Mouse (Mus musculus) midbrain, postnatal 0 days (tissue): ENCODE results near the gene Cdca4. TPM values are rescaled to one million over a fixed set of nuclear protein-coding genes. Genes with fewer than 3 reads are reported as not detected.

Source experiments
- ATAC-seq: fragments of 200-750 bp; cut with Nextera tagmentation; 2 replicates; pipeline ENCODE4 v1.8.0; 2017; ENCODE audit warnings: moderate number of reproducible peaks, mild to moderate bottlenecking, moderate TSS enrichment, moderate library complexity; ENCODE audit not compliant: low FRiP score
- DNase-seq: peaks from one replicate; pipeline ENCODE4 v3.0.0-alpha.2; 2015; ENCODE audit warnings: low spot score
- H3K27ac ChIP-seq: fragments of 300-500 bp; sonication (generic); 2 replicates; pipeline ENCODE4 v1.5.1; 2014; ENCODE audit warnings: low read depth, mild to moderate bottlenecking, low read length, mixed read lengths
- H3K27me3 ChIP-seq: fragments of 300-500 bp; sonication (generic); 2 replicates; pipeline ENCODE4 v1.6.1; 2014; ENCODE audit warnings: low read length, control low read depth, mixed read lengths; ENCODE audit not compliant: insufficient read depth
- H3K36me3 ChIP-seq: fragments of 300-500 bp; sonication (generic); 2 replicates; pipeline ENCODE4 v1.6.1; 2014; ENCODE audit warnings: low read length, control low read depth, mixed read lengths; ENCODE audit not compliant: insufficient read depth
- H3K4me1 ChIP-seq: fragments of 300-500 bp; sonication (generic); 2 replicates; pipeline ENCODE4 v1.6.1; 2014; ENCODE audit warnings: mild to moderate bottlenecking, control low read depth, antibody characterized with exemption, low read length, mixed read lengths; ENCODE audit not compliant: insufficient read depth
- H3K4me2 ChIP-seq: fragments of 300-500 bp; sonication (generic); 2 replicates; pipeline ENCODE4 v1.6.1; 2014; ENCODE audit warnings: low read depth, mild to moderate bottlenecking, low read length, mixed read lengths; ENCODE audit not compliant: poor library complexity, severe bottlenecking
- H3K4me3 ChIP-seq: fragments of 300-500 bp; sonication (generic); 2 replicates; pipeline ENCODE4 v1.5.1; 2014; ENCODE audit warnings: low read depth, mild to moderate bottlenecking, low read length, moderate library complexity
- H3K9ac ChIP-seq: fragments of 300-500 bp; sonication (generic); replicated peaks from 2 replicates; pipeline ENCODE4 v1.6.1; 2014; ENCODE audit warnings: mild to moderate bottlenecking, low read length, moderate library complexity, mixed read lengths; ENCODE audit not compliant: poor library complexity, severe bottlenecking
- H3K9me3 ChIP-seq: fragments of 300-500 bp; sonication (generic); 2 replicates; pipeline ENCODE4 v1.6.1; 2016; ENCODE audit warnings: low read length, control low read depth
- CTCF ChIP-seq: IDR thresholded peaks from 2 replicates; pipeline ENCODE4 v1.5.1; 2016; ENCODE audit warnings: antibody characterized with exemption, mild to moderate bottlenecking
- WGBS: fragments of 180-500 bp; shearing (Covaris S2); extraction: QIAGEN DNeasy Blood & Tissue Kit; methylation state at CpG from one replicate; pipeline ENCODE4 v1.1.7; 2014; 5-methylcytosine and 5-hydroxymethylcytosine counted together
- polyA plus RNA-seq: library from polyadenylated mRNA; unstranded; fragments of >200 nt; fragmentation: Nextera tagmentation; extraction: Ambion mirVana; gene quantifications from 2 replicates; pipeline ENCODE4 v1.2.1, GENCODE M21; 2015
- total RNA-seq: library from RNA; depleted of rRNA; stranded (reverse); fragments of >200 nt; gene quantifications from 2 replicates; pipeline ENCODE4 v1.2.3, GENCODE M21; 2014

The Cdca4 gene
- total and polyA plus RNA-seq, 2 experiments from 2014 or later, result 19.8 to 22.0 TPM

- no peak overlapping the region for H3K27ac ChIP-seq
- TF ChIP-seq CTCF, result no peak
- H3K9me3 ChIP-seq, result no peaks in the 10 kb centered on the region
- 86% methylated on average over 10 of the region's 10 CpGs for WGBS
- no peak overlapping the region for H3K4me3 ChIP-seq
- no peak for ATAC-seq
- no peak overlapping the region for H3K9ac ChIP-seq
- DNase-seq, result no peak
- H3K4me1 ChIP-seq, result peaks cover 5% of the 10 kb centered on the region; the same call in 1 of the 2 replicates
- no peak overlapping the region for H3K4me2 ChIP-seq
- H3K27me3 ChIP-seq, result peaks cover 7% of the 10 kb centered on the region; the same call in 1 of the 2 replicates
- H3K36me3 ChIP-seq, result no peaks in the 10 kb centered on the region
These were observed 29.8 kb downstream of the Cdca4 start for GRCm38 (mm10) chr12:112799237-112799970.

DNA sequence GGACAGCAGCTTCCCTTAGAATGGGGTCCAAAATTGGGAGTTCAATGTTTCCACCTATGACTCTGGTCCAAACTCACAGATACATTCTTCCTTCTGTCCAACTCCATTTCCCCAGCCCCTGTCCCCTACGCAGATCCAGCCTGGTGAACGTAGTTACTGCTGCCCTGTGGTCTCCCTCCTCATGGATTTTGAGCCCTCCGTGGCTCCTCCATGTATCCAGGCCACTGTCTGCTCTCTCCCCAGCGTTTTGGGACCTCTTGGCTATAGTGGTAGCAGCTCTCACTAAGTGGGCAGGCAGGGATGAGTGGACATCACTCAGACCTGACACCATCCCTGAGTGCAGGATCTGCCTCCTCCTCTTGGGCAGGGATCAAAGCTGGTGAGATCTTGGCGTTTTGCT, 30.5 kb downstream of the Cdca4 start:
- TF ChIP-seq CTCF, result no peak
- Histone ChIP-seq H3K9ac (no peak overlapping the region), H3K4me1 (peaks cover 5% of the 10 kb centered on the region; the same call in 1 of the 2 replicates), H3K27me3 (peaks cover 7% of the 10 kb centered on the region; the same call in 1 of the 2 replicates), H3K4me3 (no peak overlapping the region), H3K36me3 (no peaks in the 10 kb centered on the region), H3K4me2 (no peak overlapping the region), H3K9me3 (no peaks in the 10 kb centered on the region), H3K27ac (no peak overlapping the region)
- 80% methylated on average over 5 of the region's 5 CpGs for WGBS
- ATAC-seq, result no peak
- DNase-seq, result no peak

DNA sequence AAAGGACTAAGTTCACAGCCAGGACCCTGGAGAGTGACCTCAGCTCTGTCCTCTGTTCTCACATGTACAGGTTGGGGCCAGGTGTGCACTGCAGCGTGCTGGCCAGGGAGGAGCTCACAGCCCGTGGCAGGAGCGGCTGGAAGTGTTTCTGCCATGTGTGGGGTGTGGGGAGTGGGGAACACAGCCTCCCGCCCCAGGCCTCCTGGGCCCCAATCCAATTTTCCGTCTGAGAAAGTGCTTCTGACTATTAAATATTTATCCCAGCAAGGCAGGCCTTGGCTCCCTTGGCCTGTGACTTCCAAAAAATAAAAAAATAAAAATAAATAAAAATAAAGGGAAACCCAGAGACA, 30.9 kb downstream of the Cdca4 start:
- no peak overlapping the region for H3K4me3 ChIP-seq
- ATAC-seq (no peak), DNase-seq (no peak)
- H3K4me1 ChIP-seq, result peaks cover 5% of the 10 kb centered on the region; the same call in 1 of the 2 replicates
- H3K36me3 ChIP-seq, result no peaks in the 10 kb centered on the region
- peaks cover 7% of the 10 kb centered on the region; the same call in 1 of the 2 replicates for H3K27me3 ChIP-seq
- no peak overlapping the region for H3K9ac ChIP-seq
- H3K27ac ChIP-seq, result no peak overlapping the region
- TF ChIP-seq CTCF, result no peak
- no peak overlapping the region for H3K4me2 ChIP-seq
- no peaks in the 10 kb centered on the region for H3K9me3 ChIP-seq
- WGBS, result 32% methylated on average over 5 of the region's 5 CpGs

- peaks cover 7% of the 10 kb centered on the region; the same call in 1 of the 2 replicates for H3K27me3 ChIP-seq
- peaks cover 5% of the 10 kb centered on the region; the same call in 1 of the 2 replicates for H3K4me1 ChIP-seq
- H3K4me2 ChIP-seq, result no peak overlapping the region
- H3K9me3 ChIP-seq, result no peaks in the 10 kb centered on the region
- no peak for TF ChIP-seq CTCF
- H3K36me3 ChIP-seq, result no peaks in the 10 kb centered on the region
- H3K9ac ChIP-seq, result no peak overlapping the region
- WGBS, result 64% methylated on average over 15 of the region's 15 CpGs
- ATAC-seq (no peak), DNase-seq (peak; percentile 60)
- no peak overlapping the region for H3K4me3 ChIP-seq
- H3K27ac ChIP-seq, result no peak overlapping the region
These were observed 31.4 kb downstream of the Cdca4 start for GRCm38 (mm10) chr12:112797672-112798331.

DNA sequence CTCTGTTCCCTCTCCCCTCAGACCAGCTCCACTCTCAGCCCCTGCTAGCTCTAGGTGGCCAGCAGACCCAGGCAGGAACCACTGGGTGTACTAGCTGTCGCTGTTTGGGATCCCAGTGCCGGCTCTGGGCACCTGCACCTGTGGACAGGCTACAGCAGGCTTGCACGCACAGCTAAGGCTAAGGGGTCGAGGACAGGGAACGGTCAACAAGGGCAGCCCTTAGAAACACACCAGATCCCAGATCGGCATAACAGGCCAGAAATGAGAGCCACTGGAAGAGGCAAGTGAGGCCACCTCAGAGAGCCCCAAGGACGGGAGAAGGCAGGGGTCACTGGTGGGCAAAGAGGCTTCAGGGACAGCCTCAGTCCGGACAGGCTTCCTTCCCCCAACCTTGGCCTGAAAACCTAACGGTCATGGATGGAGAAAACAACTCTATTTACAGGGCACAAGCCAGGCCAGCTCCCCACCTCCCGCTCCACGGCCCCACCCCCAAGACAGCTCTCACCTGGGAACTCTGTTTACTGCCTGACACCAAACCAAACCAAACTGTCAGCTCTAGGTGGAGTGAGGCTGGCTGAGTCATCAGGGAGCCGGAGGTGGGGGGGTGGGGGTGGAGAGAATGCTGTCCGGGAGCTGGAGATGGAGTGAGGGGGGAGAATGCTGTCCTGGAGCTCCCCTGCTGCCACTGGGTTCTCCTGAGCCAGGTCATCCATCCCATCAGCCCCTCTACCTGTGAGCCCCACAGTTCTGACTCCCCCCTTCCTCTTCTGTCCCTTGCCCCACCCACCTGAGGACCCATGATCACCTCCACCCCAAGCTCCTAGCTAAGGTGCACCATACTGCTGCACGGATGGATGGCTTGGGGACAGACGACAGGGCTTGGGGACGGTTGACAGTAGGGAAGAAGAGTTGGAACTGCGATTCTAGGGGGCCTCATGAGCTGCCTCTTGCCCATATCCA, 32.4 kb downstream of the Cdca4 start:
- WGBS, result 64% methylated on average over 17 of the region's 17 CpGs
- Histone ChIP-seq H3K4me1 (peaks cover 3% of the 10 kb centered on the region; the same call in 1 of the 2 replicates), H3K4me2 (no peak overlapping the region), H3K4me3 (no peak overlapping the region), H3K27ac (no peak overlapping the region), H3K9me3 (no peaks in the 10 kb centered on the region), H3K36me3 (no peaks in the 10 kb centered on the region), H3K27me3 (peaks cover 6% of the 10 kb centered on the region; the same call in 1 of the 2 replicates), H3K9ac (no peak overlapping the region)
- TF ChIP-seq CTCF, result no peak
- no peak for ATAC-seq
- no peak for DNase-seq
